Mouse (Mus musculus) hindbrain, embryonic 14.5 days (tissue): ENCODE data around the gene Slc39a3. TPM values are rescaled to one million over a fixed set of nuclear protein-coding genes. Genes with fewer than 3 reads are reported as not detected.
A peak's percentile ranks its signal among the peaks of the same experiment; 100 is the strongest.

Source experiments
- ATAC-seq: fragments of 200-750 bp; cut with Nextera tagmentation; 2 replicates; pipeline ENCODE4 v1.8.0; 2017; ENCODE audit warnings: moderate number of reproducible peaks, mild to moderate bottlenecking, moderate TSS enrichment, moderate library complexity; ENCODE audit not compliant: low FRiP score
- DNase-seq: peaks from one replicate; pipeline ENCODE4 v3.0.0-alpha.2; 2015; ENCODE audit warnings: low spot score
- H3K27ac ChIP-seq: fragments of 300-500 bp; sonication (generic); 2 replicates; pipeline ENCODE4 v1.5.1; 2014; ENCODE audit warnings: mild to moderate bottlenecking, moderate library complexity
- H3K27me3 ChIP-seq: fragments of 300-500 bp; sonication (generic); 2 replicates; pipeline ENCODE4 v1.6.1; 2014; ENCODE audit warnings: mild to moderate bottlenecking, low read length, mixed read lengths; ENCODE audit not compliant: control insufficient read depth, insufficient read depth
- H3K36me3 ChIP-seq: fragments of 300-500 bp; sonication (generic); replicated peaks from 2 replicates; pipeline ENCODE4 v1.6.1; 2014; ENCODE audit not compliant: control insufficient read depth, insufficient read depth
- H3K4me1 ChIP-seq: fragments of 300-500 bp; sonication (generic); replicated peaks from 2 replicates; pipeline ENCODE4 v1.6.1; 2014; ENCODE audit warnings: antibody characterized with exemption, low read length, mixed read lengths; ENCODE audit not compliant: control insufficient read depth, insufficient read depth
- H3K4me2 ChIP-seq: fragments of 300-500 bp; sonication (generic); replicated peaks from 2 replicates; pipeline ENCODE4 v1.6.1; 2014; ENCODE audit warnings: mild to moderate bottlenecking, moderate library complexity
- H3K4me3 ChIP-seq: fragments of 300-500 bp; sonication (generic); replicated peaks from 2 replicates; pipeline ENCODE4 v1.5.1; 2014; ENCODE audit warnings: mild to moderate bottlenecking, low read length
- H3K9ac ChIP-seq: fragments of 300-500 bp; sonication (generic); 2 replicates; pipeline ENCODE4 v1.6.1; 2014
- H3K9me3 ChIP-seq: fragments of 300-500 bp; sonication (generic); 2 replicates; pipeline ENCODE4 v1.6.1; 2016; ENCODE audit warnings: low read length; ENCODE audit not compliant: control insufficient read depth
- WGBS: fragments of 180-500 bp; shearing (Covaris S2); extraction: QIAGEN DNeasy Blood & Tissue Kit; methylation state at CpG from one replicate; pipeline ENCODE4 v1.1.7; 2014; 5-methylcytosine and 5-hydroxymethylcytosine counted together
- polyA plus RNA-seq: library from polyadenylated mRNA; unstranded; fragments of >200 nt; fragmentation: Nextera tagmentation; extraction: Ambion mirVana; gene quantifications from 2 replicates; pipeline ENCODE4 v1.2.1, GENCODE M21; 2014

Slc39a3 gene
- polyA plus RNA-seq, 1 experiment from 2014 or later: 33.7 TPM

- no peaks in the 10 kb centered on the region for H3K9me3 ChIP-seq
- ATAC-seq: no peak
Measured at GRCm38 (mm10) chr10:81028219-81028618, 9.0 kb downstream of the Slc39a3 start.

GRCm38 (mm10) chr10:81027331-81027730, 9.9 kb downstream of the Slc39a3 start:
- Histone ChIP-seq H3K4me1 (peaks cover 13% of the 10 kb centered on the region), H3K9ac (no peak overlapping the region), H3K27me3 (peaks cover 19% of the 10 kb centered on the region), H3K36me3 (peaks cover 27% of the 10 kb centered on the region), H3K4me2 (no peak overlapping the region), H3K27ac (no peak overlapping the region), H3K9me3 (no peaks in the 10 kb centered on the region), H3K4me3 (no peak overlapping the region)
- ATAC-seq: no peak
- WGBS: 71% methylated on average over 4 of the region's 4 CpGs
- no peak for DNase-seq

More at GRCm38 (mm10) chr10:81028219-81028618, 9.0 kb downstream of the Slc39a3 start:
- DNase-seq: no peak
- Histone ChIP-seq H3K4me3 (no peak overlapping the region), H3K27me3 (peaks cover 13% of the 10 kb centered on the region), H3K9ac (no peak overlapping the region), H3K27ac (no peak overlapping the region), H3K4me1 (peaks cover 13% of the 10 kb centered on the region), H3K4me2 (no peak overlapping the region), H3K36me3 (peaks cover 36% of the 10 kb centered on the region)

GRCm38 (mm10) chr10:81026857-81027256, 10.4 kb downstream of the Slc39a3 start:
- Histone ChIP-seq H3K4me2 (no peak overlapping the region), H3K9ac (no peak overlapping the region), H3K36me3 (peaks cover 22% of the 10 kb centered on the region), H3K9me3 (no peaks in the 10 kb centered on the region), H3K27ac (no peak overlapping the region), H3K4me1 (peaks cover 16% of the 10 kb centered on the region), H3K4me3 (no peak overlapping the region), H3K27me3 (peaks cover 19% of the 10 kb centered on the region)
- no peak for ATAC-seq
- no peak for DNase-seq
- whole genome bisulfite sequencing: 92% methylated on average over 5 of the region's 5 CpGs

GRCm38 (mm10) chr10:81025639-81026275, 11.5 kb downstream of the Slc39a3 start, which contains the start of gene Diras1:
TSS of gene Diras1 (minus strand) at chr10:81025662.
- peak within 1 kb of the TSS; percentile 88 for H3K9ac ChIP-seq
- peak within 1 kb of the TSS; percentile 9; the same call in 1 of the 2 replicates for H3K27ac ChIP-seq
- WGBS: 49% methylated on average over 12 of the region's 12 CpGs
- peak within 1 kb of the TSS; percentile 67 for H3K4me3 ChIP-seq
- H3K4me2 ChIP-seq: peak within 1 kb of the TSS; percentile 92
- peaks cover 19% of the 10 kb centered on the region for H3K27me3 ChIP-seq
- DNase-seq (no peak), ATAC-seq (peak; percentile 22; the same call in 1 of the 2 replicates)
- H3K4me1 ChIP-seq: peaks cover 17% of the 10 kb centered on the region
- H3K9me3 ChIP-seq: no peaks in the 10 kb centered on the region
- peaks cover 17% of the 10 kb centered on the region for H3K36me3 ChIP-seq

GRCm38 (mm10) chr10:81025047-81025621, 12.1 kb downstream of the Slc39a3 start:
- Histone ChIP-seq H3K4me1 (peaks cover 17% of the 10 kb centered on the region), H3K36me3 (peaks cover 16% of the 10 kb centered on the region), H3K4me2 (peak overlapping the region; percentile 92), H3K9me3 (no peaks in the 10 kb centered on the region), H3K4me3 (peak overlapping the region; percentile 67), H3K27ac (peak overlapping the region; percentile 9; the same call in 1 of the 2 replicates), H3K9ac (peak overlapping the region; percentile 88), H3K27me3 (peaks cover 19% of the 10 kb centered on the region)
- ATAC-seq: peak; percentile 36
- DNase-seq: peak; percentile 50
- 2% methylated on average over 34 of the region's 43 CpGs for WGBS

GRCm38 (mm10) chr10:81024346-81024937, 12.8 kb downstream of the Slc39a3 start:
- Histone ChIP-seq H3K4me3 (peak overlapping the region; percentile 67), H3K27me3 (peaks cover 19% of the 10 kb centered on the region), H3K4me1 (peaks cover 15% of the 10 kb centered on the region), H3K9ac (peak overlapping the region; percentile 88), H3K9me3 (no peaks in the 10 kb centered on the region), H3K4me2 (peak overlapping the region; percentile 92), H3K27ac (no peak overlapping the region), H3K36me3 (peaks cover 10% of the 10 kb centered on the region)
- DNase-seq (no peak), ATAC-seq (peak; percentile 9; the same call in 1 of the 2 replicates)
- 74% methylated on average over 5 of the region's 5 CpGs for WGBS

GRCm38 (mm10) chr10:81022744-81023143, 14.5 kb downstream of the Slc39a3 start:
- Histone ChIP-seq H3K27me3 (peaks cover 19% of the 10 kb centered on the region), H3K4me2 (no peak overlapping the region), H3K9ac (no peak overlapping the region), H3K36me3 (peaks cover 10% of the 10 kb centered on the region), H3K4me3 (no peak overlapping the region), H3K27ac (no peak overlapping the region), H3K9me3 (no peaks in the 10 kb centered on the region), H3K4me1 (peaks cover 14% of the 10 kb centered on the region)
- ATAC-seq: no peak
- DNase-seq: no peak
- WGBS: 76% methylated on average over 8 of the region's 8 CpGs

GRCm38 (mm10) chr10:81021547-81022110, 15.6 kb downstream of the Slc39a3 start:
- Histone ChIP-seq H3K4me3 (no peak overlapping the region), H3K27me3 (peaks cover 19% of the 10 kb centered on the region), H3K4me2 (peak overlapping the region; percentile 31), H3K9ac (no peak overlapping the region), H3K27ac (no peak overlapping the region), H3K36me3 (peaks cover 10% of the 10 kb centered on the region), H3K9me3 (no peaks in the 10 kb centered on the region), H3K4me1 (peaks cover 14% of the 10 kb centered on the region)
- no peak for ATAC-seq
- WGBS: 17% methylated on average over 26 of the region's 26 CpGs
- no peak for DNase-seq

- Histone ChIP-seq H3K4me1 (peaks cover 14% of the 10 kb centered on the region; the same call in 1 of the 2 replicates), H3K9ac (no peak overlapping the region), H3K27ac (no peak overlapping the region), H3K4me3 (no peak overlapping the region), H3K4me2 (no peak overlapping the region), H3K36me3 (peaks cover 10% of the 10 kb centered on the region), H3K27me3 (peaks cover 19% of the 10 kb centered on the region), H3K9me3 (no peaks in the 10 kb centered on the region)
- WGBS: 69% methylated on average over 2 of the region's 2 CpGs
- DNase-seq (no peak), ATAC-seq (no peak)
Measured at GRCm38 (mm10) chr10:81020207-81020606, 17.0 kb downstream of the Slc39a3 start.
